Mouse (Mus musculus): ENCODE data around the gene Mcoln3. TPM values are rescaled to one million over a fixed set of nuclear protein-coding genes. Genes with fewer than 3 reads are reported as not detected.

The Mcoln3 gene
- total RNA-seq, 1 experiment from 2014 or later, result 6.9 TPM

Other genes starting within 250 kb of the Mcoln3 start
- 56.9 and 62.3 TPM in 2 replicates for gene Bcl10, start 194.6 kb upstream of the Mcoln3 start, total RNA-seq (2017)
- gene 2410004B18Rik, start 179.4 kb upstream of the Mcoln3 start, total RNA-seq (2017), result 16.6 and 39.2 TPM in 2 replicates
- 14.0 and 22.6 TPM in 2 replicates for gene Syde2, start 129.6 kb upstream of the Mcoln3 start, total RNA-seq (2017)
- gene Wdr63, start 9.3 kb upstream of the Mcoln3 start, total RNA-seq (2017), result not detected in 2 replicates
- 27.8 and 45.0 TPM in 2 replicates for gene Mcoln2, start 32.4 kb downstream of the Mcoln3 start, total RNA-seq (2017)
- not detected in 2 replicates for gene Lpar3, start 103.5 kb downstream of the Mcoln3 start, total RNA-seq (2017)

Data from hematopoietic stem cell, adult 5-6 weeks (primary cell).